Mouse (Mus musculus): ENCODE results near the gene Secisbp2.

- TF ChIP-seq CTCF (IDR thresholded peaks at IDR 0.05; ENCODE audit: insufficient read depth, low read length) (no peak), POLR2A (IDR thresholded peaks at IDR 0.05; ENCODE audit: borderline replicate concordance, extremely low read depth, low read depth, low read length) (no peak)
These were observed 80.0 kb downstream of the Secisbp2 start for GRCm38 (mm10) chr13:51731474-51731873.

All from lung, adult 2 months (tissue).